Mouse (Mus musculus) adrenal gland, adult (tissue): ENCODE data around the gene Hykk.

Experiments
- DNase-seq, 2 experiments: peaks; one replicate each; pipeline ENCODE4 v3.0.0; 2022 to 2023; ENCODE audit warnings: low spot score in 1 of 2; ENCODE audit not compliant: inconsistent age in 2 of 2

Hykk gene

GRCm38 (mm10) chr9:54917010-54917677, at the start of gene Hykk:
Hykk (plus strand) TSS chr9:54917283.
- peak; percentile 90 to 95 for DNase-seq

DNA sequence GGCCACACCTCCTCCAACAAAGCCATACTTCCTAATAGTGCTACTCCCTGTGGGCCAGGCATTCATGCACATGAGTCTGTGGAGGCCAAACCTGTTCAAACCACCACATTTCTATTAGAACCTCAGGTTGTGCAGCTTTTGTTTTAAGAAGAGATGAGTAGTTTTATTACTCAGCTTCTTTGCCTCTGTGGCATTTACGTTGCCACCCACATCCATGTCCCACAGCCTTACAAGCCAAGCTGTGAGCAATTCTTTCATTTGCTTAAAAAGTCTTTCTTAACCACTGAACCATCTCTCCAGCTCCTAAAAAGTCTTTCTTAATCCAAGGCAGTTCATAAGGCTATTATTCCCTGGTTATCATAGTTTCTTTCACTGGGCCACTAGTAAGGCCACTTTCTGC, 38.3 kb upstream of the Hykk start:
- DNase-seq = no peak

- DNase-seq = no peak
Observed at GRCm38 (mm10) chr9:54892111-54892510, 25.0 kb upstream of the Hykk start.

GRCm38 (mm10) chr9:54897097-54897496, 20.0 kb upstream of the Hykk start:
- DNase-seq = no peak

DNA sequence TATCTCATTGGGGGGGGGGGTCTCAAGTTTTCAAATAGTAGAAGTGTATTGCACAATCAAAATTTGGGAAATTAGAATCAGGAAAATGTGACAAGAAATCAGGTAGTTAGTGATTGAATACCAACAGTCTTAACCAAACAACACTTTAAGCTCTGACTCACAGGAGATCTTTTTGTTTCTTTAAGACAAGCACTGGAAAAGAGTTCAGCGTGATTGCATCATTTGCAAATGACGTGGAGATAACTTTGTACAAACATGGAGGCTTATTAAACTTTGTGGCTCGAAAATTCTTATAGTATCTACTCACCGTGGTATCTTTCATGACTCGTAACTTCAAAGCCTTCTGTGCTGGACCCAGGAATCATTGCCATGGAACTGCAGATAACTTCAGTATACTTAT, 7.6 kb upstream of the Hykk start:
- no peak for DNase-seq

DNA sequence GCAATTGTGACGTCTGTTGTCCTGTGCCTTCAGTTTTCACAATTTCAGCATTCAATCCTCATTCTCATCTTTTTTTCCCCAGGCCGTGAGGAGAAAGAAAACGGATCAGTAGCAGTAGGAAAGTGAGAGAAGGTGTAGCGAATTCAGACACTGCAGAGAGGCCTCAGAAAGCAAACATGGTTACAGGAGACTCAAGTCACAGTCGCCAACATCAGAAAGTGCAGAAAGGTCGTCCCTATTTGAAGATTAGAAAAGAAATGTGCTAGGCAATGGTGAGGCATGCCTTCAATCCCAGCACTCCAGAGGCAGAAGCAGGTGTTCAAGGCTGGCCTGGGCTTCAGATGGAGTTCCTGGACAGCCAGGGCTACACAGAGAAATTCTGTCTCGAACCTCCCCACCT, 1.5 kb upstream of the Hykk start:
- DNase-seq = no peak

DNA sequence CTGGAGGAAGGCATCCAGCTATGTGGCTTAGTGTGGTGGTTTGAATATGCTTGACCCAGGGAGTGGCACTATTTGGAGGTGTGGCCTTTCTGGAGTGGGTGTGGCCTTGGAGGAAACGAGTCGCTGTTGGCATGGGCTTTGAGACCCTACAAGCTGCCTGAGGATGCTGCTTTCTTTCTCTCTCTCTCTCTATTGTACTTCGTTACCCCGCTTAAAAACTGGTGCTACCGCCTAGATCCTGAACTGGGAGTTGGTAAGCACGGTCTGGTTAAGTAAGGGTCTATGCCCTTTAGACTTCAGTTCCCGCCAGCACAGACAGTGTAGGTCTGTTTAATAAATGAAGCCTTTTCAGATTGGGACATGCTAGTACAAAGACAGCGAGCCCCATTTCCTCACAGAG, 682 bp upstream of the Hykk start:
- peak; percentile 5 to 35 for DNase-seq

DNA sequence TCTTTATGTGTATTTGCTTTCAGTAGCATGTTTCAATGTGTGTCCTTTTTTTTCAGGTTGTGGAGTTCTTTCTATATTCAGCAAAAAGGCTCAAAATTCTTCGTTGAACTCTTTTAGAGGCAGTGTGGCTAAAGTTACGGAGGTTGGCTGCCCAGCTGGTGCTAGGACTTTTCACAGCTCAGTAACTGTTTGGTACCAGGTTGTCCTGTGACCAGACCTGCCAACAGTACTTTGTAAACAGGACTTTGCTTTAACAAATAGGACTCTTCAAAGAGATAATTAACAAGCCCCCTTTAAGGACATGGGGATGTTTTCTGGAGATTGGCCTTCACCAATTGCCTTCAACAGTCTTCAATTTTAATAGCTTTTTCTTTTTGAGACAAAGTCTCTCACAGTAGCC, 1.1 kb downstream of the Hykk start:
- DNase-seq = no peak

DNA sequence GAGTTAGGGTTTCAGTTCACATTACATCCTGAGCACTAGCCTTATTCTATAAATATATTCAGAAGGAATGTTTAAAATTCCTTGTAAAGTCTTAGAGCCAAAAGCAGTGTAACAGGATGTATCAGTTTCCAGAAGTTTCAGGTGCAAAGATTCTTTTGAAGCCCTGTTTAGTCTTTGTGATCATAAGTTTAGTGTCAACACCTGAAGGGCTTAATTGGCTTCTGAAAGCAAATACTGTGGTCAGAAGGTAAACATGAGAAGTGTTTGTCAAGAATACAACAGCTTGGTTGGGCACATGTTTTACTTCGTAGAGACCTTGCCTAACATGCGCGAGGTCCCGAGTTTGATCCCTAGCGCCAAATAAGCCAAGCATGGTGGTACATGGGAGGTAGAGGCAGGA, 1.7 kb downstream of the Hykk start:
- no peak for DNase-seq

DNA sequence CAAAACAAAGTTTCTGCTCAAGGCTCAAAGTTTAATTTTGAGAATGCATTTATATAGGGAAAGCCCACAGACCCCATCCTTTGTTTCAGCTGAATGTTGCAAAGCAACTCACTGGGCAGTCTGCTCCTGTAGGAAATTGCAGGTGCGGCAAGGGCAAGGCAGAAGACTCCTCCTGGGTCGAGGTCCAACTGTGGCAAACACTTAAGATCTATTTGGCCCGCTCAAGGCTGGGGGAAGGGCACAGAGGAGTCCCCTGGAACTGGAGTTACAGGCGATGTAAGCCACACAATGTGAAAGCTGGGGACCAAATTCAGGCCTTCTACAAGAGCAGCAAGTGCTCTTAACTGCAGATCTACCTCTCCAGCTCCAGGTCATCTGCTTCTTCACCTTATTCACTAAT, 2.9 kb downstream of the Hykk start:
- no peak for DNase-seq

GRCm38 (mm10) chr9:54930741-54931140, 13.7 kb downstream of the Hykk start:
- no peak for DNase-seq

- no peak for DNase-seq
Observed at GRCm38 (mm10) chr9:54931765-54932164, 14.7 kb downstream of the Hykk start.

GRCm38 (mm10) chr9:54932379-54932778, 15.3 kb downstream of the Hykk start:
- DNase-seq = no peak

DNA sequence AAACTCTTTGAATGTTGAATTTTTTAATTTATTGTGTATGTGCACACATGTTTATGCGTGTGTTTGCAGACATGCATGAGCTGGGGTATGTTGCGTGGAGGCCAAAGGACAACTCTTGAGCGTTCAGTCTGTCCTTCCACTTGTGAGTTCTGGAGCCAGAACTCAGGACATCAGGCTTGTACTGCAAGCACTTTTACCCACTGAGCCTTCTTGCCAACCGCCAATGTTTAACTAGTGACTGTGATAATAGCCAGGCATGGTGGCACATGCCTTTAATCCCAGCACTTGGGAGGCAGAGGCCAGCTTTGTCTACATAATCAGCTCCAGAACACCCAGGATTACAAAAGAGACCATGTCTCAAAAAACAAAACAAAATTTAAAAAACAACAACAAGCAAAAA, 25.0 kb downstream of the Hykk start:
- no peak for DNase-seq

DNA sequence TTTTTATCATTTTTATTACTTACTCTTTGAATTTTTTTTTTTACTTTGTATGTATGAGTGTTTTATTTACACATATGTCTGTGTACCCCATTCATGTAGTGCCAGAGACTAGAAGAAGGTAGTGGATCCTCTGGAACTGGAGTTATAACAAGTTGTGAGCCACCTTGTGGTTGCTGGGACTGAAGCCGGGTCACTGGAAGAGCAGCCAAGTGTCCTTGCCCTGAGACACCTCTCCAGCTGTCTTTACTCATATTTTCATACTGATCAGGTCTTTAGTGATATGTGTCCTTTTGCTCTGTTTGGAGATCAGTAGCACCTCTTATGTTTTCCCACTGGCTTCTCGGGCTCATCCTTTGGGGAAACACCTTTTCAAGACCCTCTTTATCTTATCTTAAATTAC, 27.4 kb downstream of the Hykk start:
- peak in 1 of 2 experiments; percentile 36 for DNase-seq

DNA sequence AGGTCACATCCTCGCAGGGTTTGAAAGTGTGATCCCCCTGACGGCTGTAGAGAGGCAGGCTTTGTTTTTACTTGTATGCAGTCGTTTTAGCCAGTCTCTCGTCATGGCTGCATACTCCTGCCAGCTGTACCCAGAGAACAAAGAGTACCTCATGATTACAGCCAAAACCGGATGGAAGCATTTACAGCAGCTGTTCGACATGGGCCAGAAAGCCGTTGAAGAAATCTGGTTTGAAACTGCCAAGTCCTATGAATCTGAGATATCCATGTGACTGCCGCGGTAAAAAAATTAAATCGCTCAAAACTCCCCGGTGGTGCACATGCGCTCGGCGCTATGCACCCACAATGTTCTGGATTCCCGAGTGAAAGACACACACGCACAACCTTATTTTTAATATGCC, 29.2 kb downstream of the Hykk start:
- no peak for DNase-seq

GRCm38 (mm10) chr9:54949465-54949864, 32.4 kb downstream of the Hykk start:
- no peak for DNase-seq

DNA sequence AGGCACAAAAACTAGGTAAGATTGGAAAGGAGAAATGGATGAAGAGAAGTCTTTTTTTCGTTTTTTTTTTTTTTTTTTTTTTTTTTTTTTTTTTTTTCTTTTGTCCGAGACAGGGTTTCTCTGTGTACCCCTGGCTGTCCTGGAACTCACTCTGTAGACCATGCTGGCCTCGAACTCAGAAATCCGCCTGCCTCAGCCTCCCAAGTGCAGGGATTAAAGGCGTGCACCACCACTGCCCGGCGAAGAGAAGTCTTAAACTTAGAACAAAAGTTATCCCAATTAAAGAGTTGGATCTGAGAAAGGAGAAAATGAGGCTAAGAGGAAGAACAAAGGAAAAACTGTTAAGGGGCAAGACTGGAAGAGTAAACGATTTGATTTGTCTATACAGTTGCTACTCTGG, 33.1 kb downstream of the Hykk start:
- DNase-seq = peak in 1 of 2 experiments; percentile 9

DNA sequence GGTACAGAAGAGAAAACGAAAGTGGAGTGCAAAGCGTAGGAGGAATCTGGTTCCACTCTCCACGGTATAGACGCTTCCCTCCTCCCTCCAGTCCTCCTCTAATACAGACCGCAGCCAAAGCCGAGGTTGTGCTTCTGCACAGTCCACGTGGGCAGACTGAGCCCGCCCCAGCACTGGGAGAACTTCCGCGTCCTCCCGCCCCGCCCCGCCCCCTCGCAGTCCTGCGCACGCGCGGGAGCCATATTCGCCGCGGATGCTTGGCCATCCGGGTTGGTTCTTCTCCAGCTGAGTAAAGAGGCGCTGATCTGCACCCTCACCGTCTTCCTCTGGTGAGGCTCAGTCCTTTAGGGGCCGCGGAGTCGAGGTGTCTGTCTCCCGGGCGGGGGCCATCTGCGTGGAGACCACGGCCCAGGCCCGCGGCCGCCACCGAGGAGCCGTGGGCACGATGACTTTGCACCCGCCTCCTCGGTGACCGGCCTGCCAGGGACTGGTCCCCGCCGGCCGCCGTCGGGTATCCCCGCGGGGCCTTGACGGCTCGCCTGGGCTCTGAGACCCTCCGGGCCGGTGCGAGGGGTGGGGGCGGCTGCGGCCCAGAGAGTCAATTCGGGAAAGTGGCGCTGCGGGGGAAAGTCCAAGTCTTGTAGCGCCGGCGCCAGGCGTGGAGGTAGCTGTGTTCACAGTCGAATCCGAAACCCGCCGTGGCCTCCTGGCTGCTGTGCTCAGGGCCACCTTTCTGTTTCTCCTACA, 33.7 kb downstream of the Hykk start, which contains the start of the genes Psma4 and AY074887:
Gene Psma4 (plus strand): TSS at position 216 of the 747 bp plus-strand sequence.
Gene AY074887 (minus strand): TSS at position 424 of the 747 bp plus-strand sequence.
- peak; percentile 91 to 98 for DNase-seq

GRCm38 (mm10) chr9:54961059-54961458, 44.0 kb downstream of the Hykk start:
- DNase-seq = no peak

DNA sequence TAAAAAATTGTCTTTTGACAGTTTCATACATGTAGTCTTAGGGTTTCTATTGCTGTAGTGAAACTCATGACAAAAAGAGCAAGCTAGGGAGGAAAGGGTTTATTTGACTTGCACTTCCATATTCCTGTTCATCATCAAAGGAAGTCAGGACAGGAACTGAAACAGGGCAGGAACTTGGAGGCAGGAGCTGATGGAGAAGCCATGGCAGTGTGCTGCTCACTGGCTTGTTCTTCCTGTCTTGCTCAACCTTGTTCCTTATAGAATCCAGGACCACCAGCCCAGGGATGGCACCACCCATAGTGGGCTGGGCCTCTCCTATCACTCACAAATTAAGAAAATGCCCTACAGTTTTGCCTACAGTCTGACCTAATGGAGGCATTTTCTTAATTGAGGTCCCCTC, 46.6 kb downstream of the Hykk start:
- DNase-seq = no peak

DNA sequence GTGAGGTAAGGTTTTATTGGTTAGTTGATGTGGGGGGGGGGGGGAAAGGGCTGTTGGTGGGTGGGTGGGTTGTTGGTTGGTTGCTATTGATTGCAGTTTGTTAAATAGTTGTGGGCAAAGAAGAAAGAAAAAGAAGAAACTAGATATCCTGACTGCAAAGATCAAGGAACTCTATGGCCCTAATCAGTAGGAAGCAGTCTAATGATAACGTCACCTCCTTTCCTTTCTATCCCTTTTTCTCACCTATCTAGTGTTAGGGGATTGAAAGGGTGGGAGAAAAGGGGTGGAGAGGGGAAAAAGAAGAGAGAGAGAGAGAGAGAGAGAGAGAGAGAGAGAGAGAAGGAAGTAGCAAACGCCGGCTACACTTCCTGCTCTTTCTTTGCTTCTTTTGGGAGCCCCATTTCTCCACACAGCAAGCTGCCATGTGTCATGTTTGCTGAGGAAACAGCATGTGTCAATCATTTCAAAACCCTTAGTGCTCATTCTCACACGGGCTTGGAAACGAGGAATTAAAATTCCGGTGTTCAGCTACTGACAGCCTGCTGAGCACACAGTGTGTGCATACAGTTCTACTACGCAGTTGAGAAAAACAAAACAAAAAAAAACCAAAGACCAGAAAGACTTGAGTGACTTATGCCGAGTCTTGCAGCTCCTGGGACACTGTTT, 53.0 kb downstream of the Hykk start:
- DNase-seq = no peak
